Mouse (Mus musculus): ENCODE measurements around the gene Rhov. TPM values are rescaled to one million over a fixed set of nuclear protein-coding genes. Genes with fewer than 3 reads are reported as not detected.

The Rhov gene
- polyA plus RNA-seq, 1 experiment, result 0.35 TPM

GRCm38 (mm10) chr2:119292281-119292680, 21.2 kb upstream of the Rhov start:
- peaks cover 4% of the 10 kb centered on the region for H3K36me3 ChIP-seq (ENCODE audit: control insufficient read depth, insufficient read depth)
- H3ac ChIP-seq (ENCODE audit: control insufficient read depth, insufficient read length), result no peak overlapping the region
- no peak for TF ChIP-seq POLR2A (IDR thresholded peaks at IDR 0.05; ENCODE audit: insufficient read length, low read depth)
- no peak for TF ChIP-seq REST (IDR thresholded peaks at IDR 0.05; ENCODE audit: insufficient read depth, insufficient read length)
- TF ChIP-seq TCF12 (IDR thresholded peaks at IDR 0.05; ENCODE audit: insufficient read depth, poor library complexity, severe bottlenecking), result no peak
- TF ChIP-seq CEBPB (IDR thresholded peaks at IDR 0.05; ENCODE audit: insufficient read depth, poor library complexity, severe bottlenecking), result no peak
- TF ChIP-seq MAX (IDR thresholded peaks at IDR 0.05; ENCODE audit: low read depth), result no peak
- no peak for TF ChIP-seq E2F4 (IDR thresholded peaks at IDR 0.05; ENCODE audit: insufficient read depth)
- TF ChIP-seq USF1 (IDR thresholded peaks at IDR 0.05; ENCODE audit: low read depth), result no peak
- TF ChIP-seq TCF3 (IDR thresholded peaks at IDR 0.05; ENCODE audit: insufficient read length, low read depth), result no peak
- TF ChIP-seq SRF (IDR thresholded peaks at IDR 0.05; ENCODE audit: control insufficient read depth, insufficient read length, low read depth), result no peak
- no peak overlapping the region for H3K4me2 ChIP-seq (ENCODE audit: low read depth)
- no peak overlapping the region for H3K4me3 ChIP-seq
- no peaks in the 10 kb centered on the region for H3K27me3 ChIP-seq (ENCODE audit: control insufficient read depth, insufficient read depth, insufficient read length)
- peaks cover 26% of the 10 kb centered on the region for H3K79me2 ChIP-seq (ENCODE audit: control insufficient read depth, insufficient read depth)

GRCm38 (mm10) chr2:119289014-119289416, 17.9 kb upstream of the Rhov start:
- Histone ChIP-seq H3K4me2 (ENCODE audit: low read depth) (peak overlapping the region; percentile 89), H3K36me3 (ENCODE audit: control insufficient read depth, insufficient read depth) (no peaks in the 10 kb centered on the region), H3K27me3 (ENCODE audit: control insufficient read depth, insufficient read depth, insufficient read length) (no peaks in the 10 kb centered on the region), H3ac (ENCODE audit: control insufficient read depth, insufficient read length) (peak overlapping the region; percentile 1), H3K79me2 (ENCODE audit: control insufficient read depth, insufficient read depth) (peaks cover 19% of the 10 kb centered on the region), H3K4me3 (peak overlapping the region; percentile 76)
- TF ChIP-seq SRF (IDR thresholded peaks at IDR 0.05; ENCODE audit: control insufficient read depth, insufficient read length, low read depth), result no peak
- TF ChIP-seq USF1 (IDR thresholded peaks at IDR 0.05; ENCODE audit: low read depth), result no peak
- no peak for TF ChIP-seq REST (IDR thresholded peaks at IDR 0.05; ENCODE audit: insufficient read depth, insufficient read length)
- TF ChIP-seq POLR2AphosphoS2 (IDR thresholded peaks at IDR 0.05; ENCODE audit: insufficient read length, low read depth), result no peak
- no peak for TF ChIP-seq E2F4 (IDR thresholded peaks at IDR 0.05; ENCODE audit: insufficient read depth)
- no peak for TF ChIP-seq CEBPB (IDR thresholded peaks at IDR 0.05; ENCODE audit: insufficient read depth, poor library complexity, severe bottlenecking)
- TF ChIP-seq TCF12 (IDR thresholded peaks at IDR 0.05; ENCODE audit: insufficient read depth, poor library complexity, severe bottlenecking), result no peak
- no peak for TF ChIP-seq TCF3 (IDR thresholded peaks at IDR 0.05; ENCODE audit: insufficient read length, low read depth)
- TF ChIP-seq MYOD1 (IDR thresholded peaks at IDR 0.05; ENCODE audit: control insufficient read depth in 1 of 3, insufficient read length in 2 of 3, low read depth in 2 of 3), result no peak
- no peak for TF ChIP-seq MYOG (IDR thresholded peaks at IDR 0.05; ENCODE audit: control insufficient read depth in 1 of 3, insufficient read depth in 1 of 3, insufficient read length in 2 of 3, low read depth in 2 of 3)
- TF ChIP-seq MAX (IDR thresholded peaks at IDR 0.05; ENCODE audit: low read depth), result no peak
- no peak for TF ChIP-seq POLR2A (IDR thresholded peaks at IDR 0.05; ENCODE audit: insufficient read length, low read depth)

GRCm38 (mm10) chr2:119288270-119288882, 17.3 kb upstream of the Rhov start, which contains the start of gene Vps18:
TSS of gene Vps18 (plus strand) at chr2:119288740.
- Histone ChIP-seq H3K27me3 (ENCODE audit: control insufficient read depth, insufficient read depth, insufficient read length) (no peaks in the 10 kb centered on the region), H3K36me3 (ENCODE audit: control insufficient read depth, insufficient read depth) (no peaks in the 10 kb centered on the region), H3K79me2 (ENCODE audit: control insufficient read depth, insufficient read depth) (peaks cover 19% of the 10 kb centered on the region), H3K4me3 (peak within 1 kb of the TSS; percentile 76), H3ac (ENCODE audit: control insufficient read depth, insufficient read length) (peak within 1 kb of the TSS; percentile 1), H3K4me2 (ENCODE audit: low read depth) (peak within 1 kb of the TSS; percentile 93)
- TF ChIP-seq TCF12 (IDR thresholded peaks at IDR 0.05; ENCODE audit: insufficient read depth, poor library complexity, severe bottlenecking), result no peak
- peak in 1 of 3 experiments; percentile 25 for TF ChIP-seq MYOD1 (IDR thresholded peaks at IDR 0.05; ENCODE audit: control insufficient read depth in 1 of 3, insufficient read length in 2 of 3, low read depth in 2 of 3)
- no peak for TF ChIP-seq POLR2AphosphoS2 (IDR thresholded peaks at IDR 0.05; ENCODE audit: insufficient read length, low read depth)
- TF ChIP-seq SRF (IDR thresholded peaks at IDR 0.05; ENCODE audit: control insufficient read depth, insufficient read length, low read depth), result peak; percentile 73
- peak in 1 of 3 experiments; percentile 28 for TF ChIP-seq MYOG (IDR thresholded peaks at IDR 0.05; ENCODE audit: control insufficient read depth in 1 of 3, insufficient read depth in 1 of 3, insufficient read length in 2 of 3, low read depth in 2 of 3)
- TF ChIP-seq E2F4 (IDR thresholded peaks at IDR 0.05; ENCODE audit: insufficient read depth), result peak; percentile 53
- TF ChIP-seq MAX (IDR thresholded peaks at IDR 0.05; ENCODE audit: low read depth), result no peak
- TF ChIP-seq TCF3 (IDR thresholded peaks at IDR 0.05; ENCODE audit: insufficient read length, low read depth), result no peak
- no peak for TF ChIP-seq CEBPB (IDR thresholded peaks at IDR 0.05; ENCODE audit: insufficient read depth, poor library complexity, severe bottlenecking)
- peak; percentile 72 for TF ChIP-seq POLR2A (IDR thresholded peaks at IDR 0.05; ENCODE audit: insufficient read length, low read depth)
- TF ChIP-seq USF1 (IDR thresholded peaks at IDR 0.05; ENCODE audit: low read depth), result peak; percentile 80
- no peak for TF ChIP-seq REST (IDR thresholded peaks at IDR 0.05; ENCODE audit: insufficient read depth, insufficient read length)

- H3K4me3 ChIP-seq, result no peak overlapping the region
- TF ChIP-seq SRF (IDR thresholded peaks at IDR 0.05; ENCODE audit: control insufficient read depth, insufficient read length, low read depth) (no peak), TCF12 (IDR thresholded peaks at IDR 0.05; ENCODE audit: insufficient read depth, poor library complexity, severe bottlenecking) (no peak)
- H3K4me2 ChIP-seq (ENCODE audit: low read depth), result no peak overlapping the region
- H3K27me3 ChIP-seq (ENCODE audit: control insufficient read depth, insufficient read depth, insufficient read length), result no peaks in the 10 kb centered on the region
- H3K79me2 ChIP-seq (ENCODE audit: control insufficient read depth, insufficient read depth), result peaks cover 19% of the 10 kb centered on the region
- no peak overlapping the region for H3ac ChIP-seq (ENCODE audit: control insufficient read depth, insufficient read length)
- H3K36me3 ChIP-seq (ENCODE audit: control insufficient read depth, insufficient read depth), result no peaks in the 10 kb centered on the region
Measured at GRCm38 (mm10) chr2:119287372-119287771, 16.3 kb upstream of the Rhov start.
